Mouse (Mus musculus): ENCODE data around the gene Elmo1. TPM values are rescaled to one million over a fixed set of nuclear protein-coding genes. Genes with fewer than 3 reads are reported as not detected.

Gene Elmo1
- polyA plus RNA-seq, 1 experiment from 2014 or later = 31.3 TPM

- Histone ChIP-seq H3K4me3 (ENCODE audit: inconsistent target) (0 out of 2 replicates have a peak overlapping the region, but pooled peaks have one; percentile 0), H3K27ac (peak overlapping the region; percentile 40), H3K36me3 (ENCODE audit: inconsistent target) (no peaks in the 10 kb centered on the region), H3K79me2 (ENCODE audit: inconsistent target) (peaks cover 85% of the 10 kb centered on the region)
- 22% methylated on average over 7 of the region's 7 CpGs for WGBS (ENCODE audit: missing documents)
Measured at GRCm38 (mm10) chr13:20124965-20125364, 34.6 kb downstream of the Elmo1 start.

DNA sequence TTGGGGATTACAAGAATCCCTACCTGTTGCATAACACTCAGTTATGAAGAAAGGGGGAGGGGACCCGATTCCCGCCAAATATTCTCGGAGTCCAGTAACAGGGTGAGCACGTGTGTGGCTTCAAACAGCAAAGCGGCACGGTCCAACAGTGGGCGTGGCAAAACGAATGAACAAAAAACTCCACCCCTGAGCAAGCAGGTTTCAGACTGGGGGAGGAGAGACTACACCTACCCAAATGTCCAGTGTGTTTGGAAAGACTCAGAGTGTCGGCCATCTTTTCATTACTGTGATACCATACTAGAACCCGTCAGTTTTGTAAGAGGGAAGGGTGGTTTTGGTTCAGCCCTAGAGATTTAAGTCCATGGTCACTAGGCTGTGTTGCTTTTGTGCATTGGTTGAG lies 35.4 kb downstream of the Elmo1 start:
- Histone ChIP-seq H3K27ac (peak overlapping the region; percentile 40; the same call in 1 of the 2 replicates), H3K79me2 (ENCODE audit: inconsistent target) (peaks cover 91% of the 10 kb centered on the region), H3K4me3 (ENCODE audit: inconsistent target) (no peak overlapping the region), H3K36me3 (ENCODE audit: inconsistent target) (no peaks in the 10 kb centered on the region)
- 72% methylated on average over 10 of the region's 10 CpGs for WGBS (ENCODE audit: missing documents)

DNA sequence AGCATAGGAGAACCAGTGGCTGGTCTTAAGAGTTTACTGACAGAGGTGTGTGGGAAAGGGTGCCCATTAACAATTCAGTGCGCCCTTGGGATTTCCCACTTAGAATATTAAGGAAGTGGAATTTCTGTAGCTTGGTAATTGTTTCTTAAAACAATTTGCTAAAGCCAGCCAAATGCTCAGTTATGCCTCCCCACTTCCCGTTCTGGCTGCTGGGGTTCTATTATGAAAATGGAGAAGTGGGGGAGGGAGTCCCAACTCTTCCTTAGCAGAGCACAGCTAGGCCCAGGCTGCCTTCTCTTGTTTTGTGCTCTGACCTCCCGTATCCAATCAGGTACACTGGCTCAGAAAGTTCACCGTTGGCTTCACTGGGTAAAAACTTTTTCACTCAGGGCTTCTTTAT lies 37.2 kb downstream of the Elmo1 start:
- peaks cover 91% of the 10 kb centered on the region for H3K79me2 ChIP-seq (ENCODE audit: inconsistent target)
- H3K4me3 ChIP-seq (ENCODE audit: inconsistent target) = no peak overlapping the region
- 0% methylated on average over 4 of the region's 4 CpGs for WGBS (ENCODE audit: missing documents)
- peak overlapping the region; percentile 96 for H3K27ac ChIP-seq
- no peaks in the 10 kb centered on the region for H3K36me3 ChIP-seq (ENCODE audit: inconsistent target)

GRCm38 (mm10) chr13:20128097-20128496 lies 37.7 kb downstream of the Elmo1 start:
- Histone ChIP-seq H3K27ac (peak overlapping the region; percentile 96), H3K4me3 (ENCODE audit: inconsistent target) (no peak overlapping the region), H3K36me3 (ENCODE audit: inconsistent target) (no peaks in the 10 kb centered on the region), H3K79me2 (ENCODE audit: inconsistent target) (peaks cover 91% of the 10 kb centered on the region)
- WGBS (ENCODE audit: missing documents) = 24% methylated on average over 4 of the region's 4 CpGs

DNA sequence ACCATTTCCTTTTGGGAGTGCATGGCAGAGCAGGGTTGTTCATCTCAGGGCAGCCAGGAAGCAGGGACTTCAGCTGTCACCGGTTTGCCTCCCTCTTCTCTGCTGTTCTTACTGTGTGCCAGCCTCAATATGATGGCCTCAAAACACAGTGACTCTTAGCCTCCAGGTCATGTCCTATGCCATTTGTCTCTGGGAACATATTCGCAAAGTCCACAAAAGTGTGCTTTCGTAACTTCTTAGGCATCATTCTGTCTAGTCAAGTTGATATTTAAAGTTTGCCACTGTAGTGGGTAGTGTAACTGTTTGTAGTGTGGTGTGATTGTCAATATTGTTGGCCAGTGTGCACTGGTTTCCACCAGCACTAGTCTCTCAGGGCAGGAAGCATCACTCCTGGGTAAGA lies 40.3 kb downstream of the Elmo1 start:
- peaks cover 91% of the 10 kb centered on the region for H3K79me2 ChIP-seq (ENCODE audit: inconsistent target)
- no peak overlapping the region for H3K27ac ChIP-seq
- 75% methylated on average over 3 of the region's 3 CpGs for WGBS (ENCODE audit: missing documents)
- H3K4me3 ChIP-seq (ENCODE audit: inconsistent target) = no peak overlapping the region
- no peaks in the 10 kb centered on the region for H3K36me3 ChIP-seq (ENCODE audit: inconsistent target)

GRCm38 (mm10) chr13:20131322-20131997 lies 41.1 kb downstream of the Elmo1 start:
- H3K79me2 ChIP-seq (ENCODE audit: inconsistent target) = peaks cover 91% of the 10 kb centered on the region
- no peak overlapping the region for H3K27ac ChIP-seq
- 86% methylated on average over 5 of the region's 5 CpGs for WGBS (ENCODE audit: missing documents)
- H3K36me3 ChIP-seq (ENCODE audit: inconsistent target) = no peaks in the 10 kb centered on the region
- H3K4me3 ChIP-seq (ENCODE audit: inconsistent target) = no peak overlapping the region

DNA sequence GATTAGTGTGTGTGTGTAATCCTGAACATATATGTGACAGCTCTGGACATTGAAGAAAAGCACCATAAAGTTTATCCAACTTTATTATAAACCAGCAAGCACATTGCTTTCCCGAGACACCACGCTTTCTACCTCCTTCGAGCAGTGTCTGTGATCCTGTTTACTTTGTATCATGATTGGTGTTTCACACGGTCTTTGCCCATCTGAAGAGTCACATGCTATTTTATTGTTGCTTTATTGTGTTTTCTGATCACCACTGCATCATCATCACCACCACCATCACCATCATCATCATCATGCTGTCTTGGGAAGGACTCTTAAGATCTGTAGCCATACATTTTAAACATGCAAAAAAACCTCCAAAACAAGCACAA lies 41.6 kb downstream of the Elmo1 start:
- no peak overlapping the region for H3K4me3 ChIP-seq (ENCODE audit: inconsistent target)
- H3K27ac ChIP-seq = no peak overlapping the region
- H3K36me3 ChIP-seq (ENCODE audit: inconsistent target) = no peaks in the 10 kb centered on the region
- WGBS (ENCODE audit: missing documents) = 94% methylated on average over 4 of the region's 4 CpGs
- peaks cover 91% of the 10 kb centered on the region for H3K79me2 ChIP-seq (ENCODE audit: inconsistent target)

- 50% methylated on average over 5 of the region's 6 CpGs for WGBS (ENCODE audit: missing documents)
- Histone ChIP-seq H3K4me3 (ENCODE audit: inconsistent target) (no peak overlapping the region), H3K27ac (peak overlapping the region; percentile 25), H3K79me2 (ENCODE audit: inconsistent target) (peaks cover 99% of the 10 kb centered on the region), H3K36me3 (ENCODE audit: inconsistent target) (no peaks in the 10 kb centered on the region)
Measured at GRCm38 (mm10) chr13:20133602-20134394, 43.4 kb downstream of the Elmo1 start.

DNA sequence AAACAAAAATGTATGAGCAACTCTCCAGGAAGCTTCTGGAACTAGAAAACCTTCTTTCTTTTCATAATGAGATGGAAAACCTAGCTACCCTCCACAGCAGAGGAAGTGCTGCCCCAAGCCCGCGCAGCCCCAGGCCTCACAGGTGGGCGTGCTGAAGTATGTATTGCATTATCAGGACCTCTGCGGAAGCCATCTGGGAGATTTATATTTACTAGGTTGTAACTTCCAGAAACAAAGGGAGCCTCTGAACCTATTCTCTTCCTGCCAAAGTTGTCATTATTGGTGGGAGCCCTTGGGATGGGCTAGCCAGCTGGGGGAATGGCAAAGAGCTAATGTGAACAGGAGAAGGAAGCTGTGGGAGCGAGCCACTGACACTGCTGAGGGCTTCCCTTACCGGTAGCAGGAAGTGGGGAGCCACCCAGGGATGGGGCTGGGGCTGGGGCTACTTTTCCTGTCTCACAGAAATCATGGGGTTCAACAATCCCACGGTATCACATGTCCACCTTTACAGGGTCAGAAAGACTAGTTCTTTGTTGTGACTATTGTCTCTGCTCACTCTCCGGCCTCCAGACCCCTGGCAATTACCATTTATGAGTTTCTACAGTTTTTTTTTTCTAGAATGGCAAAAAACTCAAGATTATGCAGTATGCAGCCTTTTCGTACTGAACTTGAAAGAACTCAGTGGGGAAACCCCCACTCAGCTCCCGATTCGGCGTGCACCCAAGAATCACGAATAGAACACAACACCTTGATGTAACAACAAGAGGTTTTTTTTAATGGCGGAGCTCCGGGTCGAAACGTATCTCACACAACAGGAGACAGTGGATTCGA lies 44.2 kb downstream of the Elmo1 start:
- H3K79me2 ChIP-seq (ENCODE audit: inconsistent target) = peaks cover 99% of the 10 kb centered on the region
- no peaks in the 10 kb centered on the region for H3K36me3 ChIP-seq (ENCODE audit: inconsistent target)
- no peak overlapping the region for H3K4me3 ChIP-seq (ENCODE audit: inconsistent target)
- peak overlapping the region; percentile 25 for H3K27ac ChIP-seq
- 54% methylated on average over 15 of the region's 18 CpGs for WGBS (ENCODE audit: missing documents)

- no peak overlapping the region for H3K4me3 ChIP-seq (ENCODE audit: inconsistent target)
- peaks cover 95% of the 10 kb centered on the region for H3K79me2 ChIP-seq (ENCODE audit: inconsistent target)
- H3K36me3 ChIP-seq (ENCODE audit: inconsistent target) = no peaks in the 10 kb centered on the region
- no peak overlapping the region for H3K27ac ChIP-seq
Measured at GRCm38 (mm10) chr13:20136753-20137152, 46.4 kb downstream of the Elmo1 start.

DNA sequence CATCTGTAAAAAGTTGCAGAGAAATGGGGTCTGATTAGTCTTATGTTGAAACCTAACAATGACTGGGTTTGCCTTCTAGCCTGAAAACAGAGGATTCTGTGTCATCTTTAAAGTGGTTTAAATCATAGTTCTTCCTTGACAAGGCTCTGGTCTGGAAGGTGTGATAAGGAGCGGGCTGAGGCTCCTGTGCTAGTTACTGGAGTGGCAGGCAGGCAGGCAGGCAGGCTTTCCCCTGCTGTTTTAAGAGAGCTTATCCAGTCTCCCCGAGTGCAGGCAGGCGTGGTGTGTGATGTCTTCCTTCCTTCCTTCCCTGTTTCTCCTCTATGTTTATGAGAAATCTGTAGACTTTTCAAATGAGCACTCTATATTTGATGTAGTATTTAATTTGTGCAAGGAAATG lies 48.1 kb downstream of the Elmo1 start:
- Histone ChIP-seq H3K36me3 (ENCODE audit: inconsistent target) (no peaks in the 10 kb centered on the region), H3K27ac (0 out of 2 replicates have a peak overlapping the region, but pooled peaks have one; percentile 10)

DNA sequence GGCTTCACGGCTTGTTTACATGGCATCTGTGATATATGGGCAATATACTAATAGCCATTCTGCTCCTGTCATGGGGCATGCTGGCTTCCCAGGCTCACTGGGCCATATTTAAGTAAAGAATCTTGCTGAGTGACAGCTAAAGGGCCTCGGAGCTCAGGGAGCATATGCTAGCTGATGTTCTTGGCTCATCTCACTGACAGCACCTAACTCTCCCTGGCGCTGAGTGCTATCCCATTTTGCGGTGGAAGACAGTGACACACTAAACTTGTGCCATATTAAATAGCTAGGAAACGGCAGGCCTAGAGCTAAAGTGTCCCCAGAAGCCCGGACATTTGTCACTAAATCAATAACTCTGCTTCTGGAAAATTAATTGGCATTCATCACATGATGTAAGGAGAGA lies 48.7 kb downstream of the Elmo1 start:
- Histone ChIP-seq H3K27ac (no peak overlapping the region), H3K36me3 (ENCODE audit: inconsistent target) (no peaks in the 10 kb centered on the region), H3K79me2 (ENCODE audit: inconsistent target) (peaks cover 95% of the 10 kb centered on the region), H3K4me3 (ENCODE audit: inconsistent target) (no peak overlapping the region)
- WGBS (ENCODE audit: missing documents) = 86% methylated on average over 6 of the region's 6 CpGs

More for the DNA sequence above, 48.1 kb downstream of the Elmo1 start:
- Histone ChIP-seq H3K4me3 (ENCODE audit: inconsistent target) (no peak overlapping the region), H3K79me2 (ENCODE audit: inconsistent target) (peaks cover 95% of the 10 kb centered on the region)
- 67% methylated on average over 3 of the region's 3 CpGs for WGBS (ENCODE audit: missing documents)

DNA sequence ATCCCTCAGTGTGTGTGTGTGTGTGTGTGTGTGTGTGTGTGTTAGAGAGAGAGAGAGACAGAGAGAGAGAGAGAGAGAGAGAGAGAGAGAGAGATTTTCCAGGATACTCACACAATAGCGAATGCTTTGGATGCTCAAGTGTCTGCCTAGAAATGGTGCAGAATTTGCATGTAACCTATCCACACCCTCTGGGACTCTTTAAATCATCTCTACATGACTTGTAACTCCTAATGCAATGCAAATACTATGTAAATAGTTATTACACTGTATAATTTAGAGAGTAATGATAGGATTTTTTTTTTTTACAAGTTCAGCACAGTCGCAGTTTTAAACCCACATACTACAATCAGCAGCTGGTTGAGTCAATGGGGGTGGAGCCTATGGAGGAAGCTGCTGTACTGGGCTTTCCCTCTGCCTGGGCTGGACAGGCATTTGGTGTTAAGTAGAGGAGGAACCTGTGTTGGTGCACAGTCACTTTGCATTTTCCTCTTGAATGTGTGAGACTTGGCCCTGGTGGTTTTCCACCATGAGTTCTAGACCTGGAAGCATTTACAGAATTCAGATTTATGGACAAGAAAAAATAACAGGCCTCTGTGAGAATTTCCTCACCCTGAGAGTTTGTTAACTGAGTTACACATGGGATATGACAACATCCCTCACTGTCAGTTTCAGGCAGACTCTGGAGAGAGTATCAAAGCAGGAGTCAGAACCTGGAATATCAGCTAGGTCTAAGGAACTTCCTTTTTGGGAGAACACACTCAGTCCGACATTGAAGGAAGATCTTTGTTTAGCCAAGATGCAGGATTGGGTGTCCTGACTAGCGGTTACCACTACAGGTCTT lies 49.6 kb downstream of the Elmo1 start:
- H3K4me3 ChIP-seq (ENCODE audit: inconsistent target) = no peak overlapping the region
- WGBS (ENCODE audit: missing documents) = 64% methylated on average over 4 of the region's 4 CpGs

DNA sequence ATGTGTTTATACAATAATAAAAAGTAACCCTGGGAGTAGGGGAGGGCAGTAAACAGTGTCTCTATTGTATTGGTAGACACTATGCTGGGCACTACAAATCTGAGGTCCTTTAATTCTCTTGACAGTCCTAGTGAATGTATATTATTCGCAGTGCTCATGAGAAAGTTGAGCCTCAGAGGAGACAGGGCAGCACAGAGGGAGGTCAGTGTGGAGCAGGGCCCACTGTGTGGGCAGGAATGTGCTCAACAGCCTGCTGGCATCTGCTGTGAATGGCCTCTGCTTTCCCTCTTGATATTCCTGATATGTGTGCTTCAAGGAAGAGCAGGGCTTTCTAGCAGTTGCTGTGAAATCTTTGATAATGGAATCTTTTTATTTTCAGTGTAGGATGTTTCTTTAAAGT lies 52.2 kb downstream of the Elmo1 start:
- 93% methylated on average over 1 of the region's 1 CpGs for WGBS (ENCODE audit: missing documents)
- peaks cover 95% of the 10 kb centered on the region for H3K79me2 ChIP-seq (ENCODE audit: inconsistent target)
- no peak overlapping the region for H3K4me3 ChIP-seq (ENCODE audit: inconsistent target)
- no peaks in the 10 kb centered on the region for H3K36me3 ChIP-seq (ENCODE audit: inconsistent target)
- no peak overlapping the region for H3K27ac ChIP-seq

More for the DNA sequence above, 49.6 kb downstream of the Elmo1 start:
- peak overlapping the region; percentile 31 for H3K27ac ChIP-seq
- no peaks in the 10 kb centered on the region for H3K36me3 ChIP-seq (ENCODE audit: inconsistent target)
- peaks cover 95% of the 10 kb centered on the region for H3K79me2 ChIP-seq (ENCODE audit: inconsistent target)

Data from macrophage (primary cell).